Mouse (Mus musculus) liver, embryonic 11.5 days (tissue): ENCODE data around the gene Tyrobp. TPM values are rescaled to one million over a fixed set of nuclear protein-coding genes. Genes with fewer than 3 reads are reported as not detected.

ENCODE experiments used
- ATAC-seq: fragments of 200-750 bp; cut with Nextera tagmentation; replicated peaks from 2 replicates; pipeline ENCODE4 v1.8.0; 2017; ENCODE audit warnings: moderate number of reproducible peaks, mild to moderate bottlenecking, moderate TSS enrichment, moderate library complexity; ENCODE audit not compliant: low FRiP score
- DNase-seq: peaks from one replicate; pipeline ENCODE4 v3.0.0-alpha.2; 2017; ENCODE audit warnings: low spot score
- H3K27ac ChIP-seq: fragments of 300-500 bp; sonication (generic); 2 replicates; pipeline ENCODE4 v1.5.1; 2014; ENCODE audit warnings: mild to moderate bottlenecking, low read depth, low read length, control low read depth
- H3K27me3 ChIP-seq: fragments of 300-500 bp; sonication (generic); replicated peaks from 2 replicates; pipeline ENCODE4 v1.6.1; 2014; ENCODE audit warnings: low read length, mixed read lengths; ENCODE audit not compliant: control insufficient read depth, insufficient read depth
- H3K36me3 ChIP-seq: fragments of 300-500 bp; sonication (generic); 2 replicates; pipeline ENCODE4 v1.6.1; 2014; ENCODE audit warnings: mild to moderate bottlenecking, low read length, moderate library complexity, mixed read lengths; ENCODE audit not compliant: control insufficient read depth, insufficient read depth
- H3K4me1 ChIP-seq: fragments of 300-500 bp; sonication (generic); replicated peaks from 2 replicates; pipeline ENCODE4 v1.6.1; 2014; ENCODE audit warnings: low read length, mixed read lengths; ENCODE audit not compliant: control insufficient read depth, insufficient read depth
- H3K4me2 ChIP-seq: fragments of 300-500 bp; sonication (generic); 2 replicates; pipeline ENCODE4 v1.6.1; 2014; ENCODE audit warnings: mild to moderate bottlenecking, control low read depth, moderate library complexity
- H3K4me3 ChIP-seq: fragments of 300-500 bp; sonication (generic); 2 replicates; pipeline ENCODE4 v1.5.1; 2014; ENCODE audit warnings: low read depth, low read length, control low read depth
- H3K9ac ChIP-seq: fragments of 300-500 bp; sonication (generic); 2 replicates; pipeline ENCODE4 v1.6.1; 2014; ENCODE audit warnings: low read depth, low read length, control low read depth
- H3K9me3 ChIP-seq: fragments of 300-500 bp; sonication (generic); 2 replicates; pipeline ENCODE4 v1.6.1; 2016; ENCODE audit warnings: low read length, inconsistent platforms, mixed read lengths; ENCODE audit not compliant: control insufficient read depth
- WGBS: fragments of 180-500 bp; shearing (Covaris S2); extraction: QIAGEN DNeasy Blood & Tissue Kit; methylation state at CpG from one replicate; pipeline ENCODE4 v1.1.7; 2014; 5-methylcytosine and 5-hydroxymethylcytosine counted together
- polyA plus RNA-seq: library from polyadenylated mRNA; unstranded; fragments of >200 nt; fragmentation: Nextera tagmentation; extraction: Ambion mirVana; gene quantifications from 2 replicates; pipeline ENCODE4 v1.2.1, GENCODE M21; 2014

Gene Tyrobp
- polyA plus RNA-seq, 1 experiment from 2014 or later: 61.9 TPM

GRCm38 (mm10) chr7:30459484-30459883, 45.9 kb downstream of the Tyrobp start:
- Histone ChIP-seq H3K27me3 (peaks cover 95% of the 10 kb centered on the region), H3K27ac (no peak overlapping the region), H3K9ac (no peak overlapping the region), H3K4me3 (no peak overlapping the region), H3K4me2 (no peak overlapping the region), H3K36me3 (no peaks in the 10 kb centered on the region), H3K9me3 (no peaks in the 10 kb centered on the region), H3K4me1 (no peaks in the 10 kb centered on the region; the same call in 1 of the 2 replicates)
- WGBS: 41% methylated on average over 6 of the region's 6 CpGs
- ATAC-seq (no peak), DNase-seq (no peak)

DNA sequence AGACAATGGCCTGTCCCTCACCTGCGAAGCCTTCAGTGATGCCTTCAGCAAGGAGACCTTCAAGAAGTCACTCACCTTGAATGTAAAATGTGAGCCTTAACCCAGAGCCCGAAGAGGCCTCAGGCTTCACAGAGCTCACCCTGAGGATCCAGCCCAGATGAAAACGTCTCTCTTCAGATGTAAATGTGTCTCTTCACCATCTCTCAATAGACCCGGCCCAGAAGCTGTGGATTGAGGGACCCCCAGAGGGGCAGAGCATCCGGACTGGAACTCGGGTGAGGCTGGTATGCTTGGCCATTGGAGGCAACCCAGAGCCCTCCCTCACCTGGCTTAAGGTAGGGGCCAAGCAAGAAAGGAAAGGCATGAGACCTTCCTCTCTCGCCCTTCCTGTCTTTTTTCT, 50.0 kb downstream of the Tyrobp start:
- Histone ChIP-seq H3K4me1 (0 out of 2 replicates have a peak, but pooled peaks cover 3% of the 10 kb centered on the region), H3K9ac (no peak overlapping the region), H3K9me3 (no peaks in the 10 kb centered on the region), H3K36me3 (no peaks in the 10 kb centered on the region), H3K4me3 (no peak overlapping the region), H3K27me3 (peaks cover 92% of the 10 kb centered on the region), H3K27ac (no peak overlapping the region), H3K4me2 (no peak overlapping the region)
- ATAC-seq (no peak), DNase-seq (no peak)
- 33% methylated on average over 7 of the region's 7 CpGs for WGBS

- H3K27ac ChIP-seq: no peak overlapping the region
- H3K4me2 ChIP-seq: no peak overlapping the region
- ATAC-seq (no peak), DNase-seq (no peak)
- 18% methylated on average over 4 of the region's 4 CpGs for WGBS
- no peak overlapping the region for H3K4me3 ChIP-seq
- no peaks in the 10 kb centered on the region for H3K9me3 ChIP-seq
- no peak overlapping the region for H3K9ac ChIP-seq
- 0 out of 2 replicates have a peak, but pooled peaks cover 3% of the 10 kb centered on the region for H3K4me1 ChIP-seq
- peaks cover 90% of the 10 kb centered on the region for H3K27me3 ChIP-seq
- H3K36me3 ChIP-seq: no peaks in the 10 kb centered on the region
These were observed 50.4 kb downstream of the Tyrobp start for GRCm38 (mm10) chr7:30463996-30464395.

DNA sequence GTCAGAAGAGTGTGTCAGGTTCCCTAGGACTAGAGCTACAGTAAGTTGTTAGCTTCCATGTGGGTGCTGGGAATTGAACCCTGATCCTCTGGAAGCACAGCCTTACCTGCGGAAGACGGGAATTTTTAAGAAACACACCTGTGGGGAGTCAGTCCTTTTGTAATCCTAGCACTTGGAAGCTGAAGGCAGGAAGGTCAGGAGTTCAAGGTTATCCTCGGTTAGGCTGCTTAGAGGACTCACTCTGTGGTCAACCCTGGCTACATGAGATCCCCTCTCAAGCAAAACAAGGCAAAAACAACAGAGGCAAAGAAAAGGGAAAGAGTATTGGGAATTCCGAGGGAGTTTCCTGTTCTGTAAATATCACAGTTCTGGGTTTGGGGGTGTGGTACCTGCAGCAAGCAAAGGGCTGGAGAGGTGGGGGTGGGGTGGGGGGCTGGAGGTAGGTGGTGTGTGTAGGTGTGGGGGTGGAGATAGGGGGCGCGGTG, 51.3 kb downstream of the Tyrobp start:
- Histone ChIP-seq H3K9me3 (no peaks in the 10 kb centered on the region), H3K36me3 (no peaks in the 10 kb centered on the region), H3K4me2 (no peak overlapping the region), H3K4me1 (0 out of 2 replicates have a peak, but pooled peaks cover 3% of the 10 kb centered on the region), H3K27ac (no peak overlapping the region), H3K27me3 (peaks cover 81% of the 10 kb centered on the region), H3K9ac (no peak overlapping the region), H3K4me3 (no peak overlapping the region)
- ATAC-seq (no peak), DNase-seq (no peak)
- 16% methylated on average over 6 of the region's 6 CpGs for WGBS

Other genes starting within 250 kb of the Tyrobp start
- 7.5 and 8.8 TPM in 2 replicates for gene Zfp146, start 244.0 kb upstream of the Tyrobp start, polyA plus RNA-seq
- gene Cox7a1, start 229.6 kb upstream of the Tyrobp start, polyA plus RNA-seq: 4.7 and 5.1 TPM in 2 replicates
- 45.1 and 54.9 TPM in 2 replicates for gene Capns1, start 214.9 kb upstream of the Tyrobp start, polyA plus RNA-seq
- gene Polr2i, start 181.8 kb upstream of the Tyrobp start, polyA plus RNA-seq: 109 and 129 TPM in 2 replicates
- gene Tbcb, start 181.5 kb upstream of the Tyrobp start, polyA plus RNA-seq: 124 and 126 TPM in 2 replicates
- not detected in 2 replicates for gene Ovol3, start 178.0 kb upstream of the Tyrobp start, polyA plus RNA-seq
- not detected in 2 replicates for gene Thap8, start 133.7 kb upstream of the Tyrobp start, polyA plus RNA-seq
- gene Wdr62, start 133.3 kb upstream of the Tyrobp start, polyA plus RNA-seq: 15.3 and 16.0 TPM in 2 replicates
- gene Clip3, start 122.0 kb upstream of the Tyrobp start, polyA plus RNA-seq: 16.3 and 17.6 TPM in 2 replicates
- 38.7 and 43.4 TPM in 2 replicates for gene Alkbh6, start 105.0 kb upstream of the Tyrobp start, polyA plus RNA-seq
- 25.6 and 28.9 TPM in 2 replicates for gene Syne4, start 99.0 kb upstream of the Tyrobp start, polyA plus RNA-seq
- not detected in 2 replicates for gene E130208F15Rik, start 92.0 kb upstream of the Tyrobp start, polyA plus RNA-seq
- gene Sdhaf1, start 89.9 kb upstream of the Tyrobp start, polyA plus RNA-seq: 13.5 and 14.6 TPM in 2 replicates
- 3.5 TPM in 2 replicates for gene Lrfn3, start 51.0 kb upstream of the Tyrobp start, polyA plus RNA-seq
- 2.2 and 2.9 TPM in 2 replicates for gene Hcst, start 6.1 kb downstream of the Tyrobp start, polyA plus RNA-seq
- 1.8 and 3.6 TPM in 2 replicates for gene Nfkbid, start 8.0 kb downstream of the Tyrobp start, polyA plus RNA-seq
- gene Aplp1, start 31.8 kb downstream of the Tyrobp start, polyA plus RNA-seq: 18.4 and 19.1 TPM in 2 replicates
- gene Kirrel2, start 43.9 kb downstream of the Tyrobp start, polyA plus RNA-seq: 0.22 and 0.95 TPM in 2 replicates
- gene Nphs1, start 44.6 kb downstream of the Tyrobp start, polyA plus RNA-seq: 0.26 and 0.27 TPM in 2 replicates
- 19.0 and 19.5 TPM in 2 replicates for gene Prodh2, start 79.9 kb downstream of the Tyrobp start, polyA plus RNA-seq
- 7.1 and 7.5 TPM in 2 replicates for gene Arhgap33, start 121.3 kb downstream of the Tyrobp start, polyA plus RNA-seq
- gene Hspb6, start 138.4 kb downstream of the Tyrobp start, polyA plus RNA-seq: 3.9 and 5.4 TPM in 2 replicates
- gene Proser3, start 138.5 kb downstream of the Tyrobp start, polyA plus RNA-seq: 10.7 and 13.0 TPM in 2 replicates
- 38.7 and 41.0 TPM in 2 replicates for gene Lin37, start 146.1 kb downstream of the Tyrobp start, polyA plus RNA-seq
- gene U2af1l4, start 149.5 kb downstream of the Tyrobp start, polyA plus RNA-seq: 71.0 and 73.1 TPM in 2 replicates
- gene Gm49396, start 149.6 kb downstream of the Tyrobp start, polyA plus RNA-seq: 6.8 and 8.0 TPM in 2 replicates
- gene Psenen, start 149.9 kb downstream of the Tyrobp start, polyA plus RNA-seq: 85.2 and 102 TPM in 2 replicates
- 3.1 and 3.7 TPM in 2 replicates for gene Igflr1, start 151.7 kb downstream of the Tyrobp start, polyA plus RNA-seq
- 7.4 and 11.4 TPM in 2 replicates for gene Kmt2b, start 175.0 kb downstream of the Tyrobp start, polyA plus RNA-seq
- 0.25 and 0.62 TPM in 2 replicates for gene Zbtb32, start 185.1 kb downstream of the Tyrobp start, polyA plus RNA-seq
- 0.66 and 1.5 TPM in 2 replicates for gene Upk1a, start 199.1 kb downstream of the Tyrobp start, polyA plus RNA-seq
- 809 and 909 TPM in 2 replicates for gene Cox6b1, start 212.4 kb downstream of the Tyrobp start, polyA plus RNA-seq
- 0.16 and 0.17 TPM in 2 replicates for gene Etv2, start 222.1 kb downstream of the Tyrobp start, polyA plus RNA-seq
- 101 TPM in 2 replicates for gene Rbm42, start 236.6 kb downstream of the Tyrobp start, polyA plus RNA-seq